Mouse (Mus musculus) lung, postnatal 0 days (tissue): ENCODE results near the gene Aes.

Experiments used
- CTCF ChIP-seq: IDR thresholded peaks from 2 replicates; pipeline ENCODE4 v1.5.1; 2016; ENCODE audit warnings: antibody characterized with exemption, mild to moderate bottlenecking
- EP300 ChIP-seq: IDR thresholded peaks from 2 replicates; pipeline ENCODE4 v1.6.1; 2016; ENCODE audit warnings: antibody characterized with exemption, mild to moderate bottlenecking, control low read depth

DNA sequence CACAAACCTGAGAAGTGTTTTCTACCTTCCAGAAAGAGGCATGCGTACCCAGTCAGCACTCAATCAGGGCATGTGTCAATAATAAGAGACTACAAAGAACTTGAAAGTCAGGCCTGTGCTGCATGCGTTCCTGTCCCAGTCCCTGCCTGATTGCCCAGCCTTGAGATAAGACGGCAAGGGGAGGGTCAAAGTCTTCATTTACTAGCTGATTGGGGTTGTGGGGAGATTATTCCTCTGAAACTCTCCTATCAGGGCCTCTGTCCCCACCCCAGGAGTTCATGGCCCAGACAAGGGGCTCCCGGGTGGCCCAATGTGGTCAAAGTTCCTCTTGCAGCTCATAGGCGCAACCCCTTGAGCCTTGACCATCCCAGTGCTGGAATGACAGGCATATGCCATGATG is 13.0 kb upstream of the Aes start:
- TF ChIP-seq EP300 = no peak
- no peak for TF ChIP-seq CTCF
